Mouse (Mus musculus) thymus, postnatal 10 days (tissue): ENCODE measurements around the gene S1pr1.

Source experiments
- DNase-seq, 2 experiments: peaks; one replicate each; pipeline ENCODE4 v3.0.0; 2021; ENCODE audit warnings: low spot score in 2 of 2

Gene S1pr1

GRCm38 (mm10) chr3:115714671-115715651 lies at the start of gene S1pr1:
Gene S1pr1 (minus strand): TSS chr3:115715072.
- DNase-seq = peak; percentile 45 to 56

GRCm38 (mm10) chr3:115763292-115763691 lies 48.4 kb upstream of the S1pr1 start:
- no peak for DNase-seq

- no peak for DNase-seq
Measured at GRCm38 (mm10) chr3:115762841-115763240, 48.0 kb upstream of the S1pr1 start.

- no peak for DNase-seq
Measured at GRCm38 (mm10) chr3:115759659-115760058, 44.8 kb upstream of the S1pr1 start.

GRCm38 (mm10) chr3:115758455-115758912 lies 43.6 kb upstream of the S1pr1 start:
- no peak for DNase-seq

- DNase-seq = no peak
Measured at GRCm38 (mm10) chr3:115754466-115754865, 39.6 kb upstream of the S1pr1 start.

GRCm38 (mm10) chr3:115750369-115750768 lies 35.5 kb upstream of the S1pr1 start:
- DNase-seq = no peak

GRCm38 (mm10) chr3:115748289-115748989 lies 33.6 kb upstream of the S1pr1 start:
- DNase-seq = no peak

GRCm38 (mm10) chr3:115746511-115746910 lies 31.6 kb upstream of the S1pr1 start:
- no peak for DNase-seq

GRCm38 (mm10) chr3:115745088-115745487 lies 30.2 kb upstream of the S1pr1 start:
- no peak for DNase-seq

- DNase-seq = no peak
Measured at GRCm38 (mm10) chr3:115738524-115738923, 23.7 kb upstream of the S1pr1 start.

GRCm38 (mm10) chr3:115737785-115738318 lies 23.0 kb upstream of the S1pr1 start:
- DNase-seq = no peak

GRCm38 (mm10) chr3:115735540-115735939 lies 20.7 kb upstream of the S1pr1 start:
- no peak for DNase-seq

- DNase-seq = no peak
Measured at GRCm38 (mm10) chr3:115734841-115735240, 20.0 kb upstream of the S1pr1 start.

- no peak for DNase-seq
Measured at GRCm38 (mm10) chr3:115730336-115730735, 15.5 kb upstream of the S1pr1 start.

- no peak for DNase-seq
Measured at GRCm38 (mm10) chr3:115729187-115729586, 14.3 kb upstream of the S1pr1 start.

GRCm38 (mm10) chr3:115728211-115728610 lies 13.3 kb upstream of the S1pr1 start:
- DNase-seq = no peak

GRCm38 (mm10) chr3:115718886-115719285 lies 4.0 kb upstream of the S1pr1 start:
- DNase-seq = no peak

- no peak for DNase-seq
Measured at GRCm38 (mm10) chr3:115715900-115716515, 1.1 kb upstream of the S1pr1 start.

- DNase-seq = no peak
Measured at GRCm38 (mm10) chr3:115714049-115714435, 830 bp downstream of the S1pr1 start.

GRCm38 (mm10) chr3:115713417-115714048 lies 1.3 kb downstream of the S1pr1 start:
- DNase-seq = no peak
